In genomic region chr8:83576921-83577320, GRCm38 (mm10) we compare ENCODE assay signal across 11 mouse cellular contexts. TPM values are rescaled to one million over a fixed set of nuclear protein-coding genes. Genes with fewer than 3 reads are reported as not detected.
DNase-seq lines count a peak whose midpoint lies in the region; ATAC-seq and TF ChIP-seq lines count a peak whose summit lies in the region.
"Had no signal": no experiment of that assay in that cellular context is flagged by ENCODE, and none has a peak within 500 bp of the region (broad histone marks: within the 10 kb centered on the region; RNA-seq: fewer than 3 reads in every experiment).

No protein-coding gene starts in this region.

- peaks cover 84% of the 10 kb centered on the region for H3K4me1 ChIP-seq in heart, embryonic 13.5 days
- peaks cover 69% of the 10 kb centered on the region for H3K4me1 ChIP-seq in liver, embryonic 13.5 days (replicated peaks)

- TF ChIP-seq CTCF in layer of hippocampus, adult 2 months (conservative IDR thresholded peaks at IDR 0.05): no peak

- peak; percentile 14 for DNase-seq in cerebellum, adult 11 months
- DNase-seq in cerebellum, postnatal 4 days (ENCODE audit: low spot score in 2 of 2): no peak
- peak in 1 of 2 experiments; percentile 7 for DNase-seq in layer of hippocampus, adult 2 months (ENCODE audit: low spot score in 2 of 2)
- DNase-seq in layer of hippocampus, postnatal 25 days (ENCODE audit: extremely low spot score in 1 of 2, low spot score in 1 of 2): no peak
- no peak for DNase-seq in liver, embryonic 13.5 days
- no peak for DNase-seq in thymus, adult 18-20 months

- no peak overlapping the region for H3K4me3 ChIP-seq in layer of hippocampus, adult 2 months
- 0 out of 2 replicates have a peak overlapping the region, but pooled peaks have one; percentile 25 for H3K4me3 ChIP-seq in heart, embryonic 13.5 days
- H3K4me3 ChIP-seq in liver, embryonic 13.5 days (replicated peaks): no peak overlapping the region
- H3K4me3 ChIP-seq: neural tube, embryonic 12.5 days had no signal

- 48% methylated on average over 4 of the region's 4 CpGs for WGBS in heart, embryonic 13.5 days
- 72% methylated on average over 4 of the region's 4 CpGs for whole genome bisulfite sequencing in liver, embryonic 13.5 days (ENCODE audit: insufficient replicate concordance)

- H3K9me3 ChIP-seq in heart, embryonic 13.5 days: no peaks in the 10 kb centered on the region
- no peaks in the 10 kb centered on the region for H3K9me3 ChIP-seq in liver, embryonic 13.5 days (replicated peaks)
- H3K9me3 ChIP-seq: neural tube, embryonic 12.5 days had no signal

- H3K27me3 ChIP-seq in heart, embryonic 13.5 days (replicated peaks): no peaks in the 10 kb centered on the region
- H3K27me3 ChIP-seq in liver, embryonic 13.5 days: no peaks in the 10 kb centered on the region
- H3K27me3 ChIP-seq: neural tube, embryonic 12.5 days had no signal

- no peak for ATAC-seq in heart, embryonic 13.5 days (ENCODE audit: extremely low read depth, insufficient number of reproducible peaks, low FRiP score, low TSS enrichment)
- ATAC-seq in liver, embryonic 13.5 days (ENCODE audit: low read depth): no peak
- ATAC-seq in inflammation-experienced regulatory T-cells, adult 6 months: no peak

- peaks cover 30% of the 10 kb centered on the region for H3K36me3 ChIP-seq in heart, embryonic 13.5 days
- H3K36me3 ChIP-seq in liver, embryonic 13.5 days: peaks cover 36% of the 10 kb centered on the region

- H3K4me2 ChIP-seq in heart, embryonic 13.5 days: peak overlapping the region; percentile 56
- no peak overlapping the region for H3K4me2 ChIP-seq in liver, embryonic 13.5 days
- H3K4me2 ChIP-seq: neural tube, embryonic 12.5 days had no signal

- H3K9ac ChIP-seq in heart, embryonic 13.5 days: peak overlapping the region; percentile 78
- no peak overlapping the region for H3K9ac ChIP-seq in liver, embryonic 13.5 days
- H3K9ac ChIP-seq: neural tube, embryonic 12.5 days had no signal

- peak overlapping the region; percentile 56; the same call in 1 of the 2 replicates for H3K27ac ChIP-seq in layer of hippocampus, adult 2 months
- peak overlapping the region; percentile 98 for H3K27ac ChIP-seq in heart, embryonic 13.5 days (replicated peaks)
- H3K27ac ChIP-seq in liver, embryonic 13.5 days: peak overlapping the region; percentile 29
- H3K27ac ChIP-seq: neural tube, embryonic 12.5 days had no signal

RNA-seq across cellular contexts. Expression of gene Ndufb7, which starts 10.4 kb away (rescaled TPM):
- 100 to 1,000 TPM; 154 to 156 TPM for total RNA-seq in layer of hippocampus, adult 2 months (2021)
- 100 to 1,000 TPM; 140 to 161 TPM for total RNA-seq in layer of hippocampus, postnatal 25 days (2021)
- 524 and 602 TPM in 2 replicates for polyA plus RNA-seq in heart, embryonic 13.5 days (2015; fragmentation: Nextera tagmentation; extraction: Ambion mirVana)
- 268 and 288 TPM in 2 replicates for polyA plus RNA-seq in liver, embryonic 13.5 days (2015; fragmentation: Nextera tagmentation; extraction: Ambion mirVana)
- 100 to 1,000 TPM; 284 to 389 (median 291) TPM for polyA plus RNA-seq in inflammation-experienced regulatory T-cells, adult 6 months (2017; shearing (Covaris generic))

RNA-seq across cellular contexts. Expression of gene Tecr, which starts 30.9 kb away (rescaled TPM):
- 100 to 1,000 TPM; 503 to 542 TPM for total RNA-seq in layer of hippocampus, adult 2 months (2021)
- 100 to 1,000 TPM; 510 to 556 TPM for total RNA-seq in layer of hippocampus, postnatal 25 days (2021)
- polyA plus RNA-seq in heart, embryonic 13.5 days (2015; fragmentation: Nextera tagmentation; extraction: Ambion mirVana): 438 and 474 TPM in 2 replicates
- 334 and 348 TPM in 2 replicates for polyA plus RNA-seq in liver, embryonic 13.5 days (2015; fragmentation: Nextera tagmentation; extraction: Ambion mirVana)
- polyA plus RNA-seq in inflammation-experienced regulatory T-cells, adult 6 months (2017; shearing (Covaris generic)): 100 to 1,000 TPM; 341 to 488 (median 426) TPM

RNA-seq across cellular contexts. Expression of gene Dnajb1, which starts 31.1 kb away (rescaled TPM):
- 10 to 100 TPM; 36.5 to 37.6 TPM for total RNA-seq in layer of hippocampus, adult 2 months (2021)
- total RNA-seq in layer of hippocampus, postnatal 25 days (2021): 10 to 100 TPM; 30.0 to 40.0 TPM
- polyA plus RNA-seq in heart, embryonic 13.5 days (2015; fragmentation: Nextera tagmentation; extraction: Ambion mirVana): 41.4 and 47.4 TPM in 2 replicates
- polyA plus RNA-seq in liver, embryonic 13.5 days (2015; fragmentation: Nextera tagmentation; extraction: Ambion mirVana): 54.5 and 59.6 TPM in 2 replicates
- 10 to 100 TPM; 36.3 to 53.7 (median 41.0) TPM for polyA plus RNA-seq in inflammation-experienced regulatory T-cells, adult 6 months (2017; shearing (Covaris generic))

RNA-seq across cellular contexts. Expression of gene Olfr370, which starts 41.3 kb away (rescaled TPM):
- not detected for total RNA-seq in layer of hippocampus, adult 2 months (2021)
- total RNA-seq in layer of hippocampus, postnatal 25 days (2021): not detected
- polyA plus RNA-seq in heart, embryonic 13.5 days (2015; fragmentation: Nextera tagmentation; extraction: Ambion mirVana): not detected in 2 replicates
- polyA plus RNA-seq in liver, embryonic 13.5 days (2015; fragmentation: Nextera tagmentation; extraction: Ambion mirVana): not detected in 2 replicates
- not detected for polyA plus RNA-seq in inflammation-experienced regulatory T-cells, adult 6 months (2017; shearing (Covaris generic))
- total RNA-seq: heart, postnatal 10 days had no signal
- polyA plus RNA-seq: limb, embryonic 14.5 days; neural tube, embryonic 12.5 days had no signal

Comparison
In these comparisons a context has a peak if more than half of its experiments do, and no peak if none do; other contexts are left out.
1. H3K27ac ChIP-seq: peak in every context shown above with its lines; median percentile 98 in heart, embryonic 13.5 days; 56 in layer of hippocampus, adult 2 months; 29 in liver, embryonic 13.5 days.